Mouse (Mus musculus): ENCODE data around the gene Styx. TPM values are rescaled to one million over a fixed set of nuclear protein-coding genes. Genes with fewer than 3 reads are reported as not detected.

Gene Styx
- polyA plus RNA-seq (2015; fragmentation: Nextera tagmentation; extraction: Ambion mirVana): 44.8 and 47.8 TPM in 2 replicates

DNA sequence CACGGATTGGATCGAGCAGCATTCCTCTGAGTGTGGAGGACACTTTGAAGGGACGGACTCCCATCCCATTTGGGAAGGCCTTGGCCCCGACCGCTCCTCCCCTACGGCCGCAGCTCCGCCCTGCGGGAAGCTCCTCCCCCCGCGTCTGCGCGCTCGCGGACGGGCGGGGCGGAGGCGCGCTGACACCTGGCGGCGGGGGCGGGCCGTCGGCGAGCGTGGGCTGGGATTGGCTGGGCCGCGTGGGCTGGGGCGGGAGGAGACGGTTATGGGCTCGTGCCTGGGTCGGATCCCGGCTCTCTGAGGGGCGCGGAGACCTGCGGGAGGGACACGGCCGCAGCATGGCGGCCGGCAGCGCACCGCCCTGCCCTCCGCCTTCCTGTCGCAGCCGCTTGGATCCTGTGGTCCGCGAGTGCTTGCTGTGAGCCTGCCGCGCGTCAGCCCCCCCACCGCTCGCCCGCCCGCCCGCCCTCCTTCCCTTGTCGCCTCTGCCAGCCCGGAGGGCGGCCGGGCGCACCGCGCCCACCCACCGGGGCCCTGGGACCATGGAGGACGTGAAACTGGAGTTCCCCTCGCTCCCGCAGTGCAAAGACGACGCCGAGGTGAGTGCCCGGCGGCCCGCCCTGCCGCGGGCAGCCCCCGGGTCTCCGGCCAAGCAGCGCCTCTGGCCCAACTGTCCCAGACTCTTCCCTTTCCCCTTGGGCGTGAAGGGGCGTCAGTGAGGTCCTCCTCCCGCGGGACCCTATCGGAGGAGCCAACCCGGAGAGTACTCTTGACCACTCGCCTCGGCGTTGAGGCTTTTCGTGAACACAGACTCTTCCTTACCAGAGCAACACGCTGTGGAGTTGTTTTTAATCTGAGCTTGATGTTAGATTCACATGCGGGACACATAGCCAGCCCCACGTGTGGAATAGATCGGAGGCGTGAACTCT, at the start of gene Styx:
Styx (plus strand) TSS at position 163 of the 929 bp plus-strand sequence.
- ATAC-seq: peak; percentile 99
- peak within 1 kb of the TSS; percentile 70 for H3K4me2 ChIP-seq (ENCODE audit: low read depth, low read length)
- H3K4me1 ChIP-seq (ENCODE audit: control insufficient read depth, insufficient read depth, low read length): peaks cover 8% of the 10 kb centered on the region
- under 1% methylated on average over 69 of the region's 93 CpGs for WGBS
- peak within 1 kb of the TSS; percentile 75 for H3K4me3 ChIP-seq (ENCODE audit: low read length)
- H3K27ac ChIP-seq (ENCODE audit: low read length): peak within 1 kb of the TSS; percentile 63
- H3K36me3 ChIP-seq (ENCODE audit: control insufficient read depth, insufficient read depth, low read length): peaks cover 1% of the 10 kb centered on the region
- H3K9ac ChIP-seq (ENCODE audit: low read depth, low read length): peak within 1 kb of the TSS; percentile 84
- H3K9me3 ChIP-seq (ENCODE audit: control insufficient read depth, low read length): no peaks in the 10 kb centered on the region
- H3K27me3 ChIP-seq (replicated peaks; ENCODE audit: control insufficient read depth, insufficient read depth, low read length): no peaks in the 10 kb centered on the region

DNA sequence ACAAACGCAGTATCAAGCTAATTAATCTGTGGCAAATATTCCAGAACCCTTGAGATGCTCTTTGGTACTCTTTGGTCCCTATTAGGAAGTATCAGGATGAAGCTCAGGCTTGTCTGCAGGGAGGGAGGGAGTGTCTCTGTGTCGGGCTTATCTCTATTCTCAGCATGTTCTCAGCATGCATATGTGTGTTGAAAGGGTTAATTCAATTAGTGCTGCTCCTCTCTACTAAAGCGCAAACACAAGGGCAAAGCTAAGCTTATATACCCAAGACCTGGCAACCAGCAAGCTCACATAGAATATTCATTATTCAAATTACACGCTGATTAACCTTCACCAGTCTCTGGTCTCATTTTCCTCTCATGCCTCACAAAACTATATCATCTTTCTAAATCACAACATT, 47.0 kb upstream of the Styx start:
- no peaks in the 10 kb centered on the region for H3K27me3 ChIP-seq (replicated peaks; ENCODE audit: control insufficient read depth, insufficient read depth, low read length)
- 0 out of 2 replicates have a peak, but pooled peaks cover 5% of the 10 kb centered on the region for H3K36me3 ChIP-seq (ENCODE audit: control insufficient read depth, insufficient read depth, low read length)
- H3K4me3 ChIP-seq (ENCODE audit: low read length): no peak overlapping the region
- H3K4me1 ChIP-seq (ENCODE audit: control insufficient read depth, insufficient read depth, low read length): no peaks in the 10 kb centered on the region
- 68% methylated on average over 4 of the region's 4 CpGs for WGBS
- no peaks in the 10 kb centered on the region for H3K9me3 ChIP-seq (ENCODE audit: control insufficient read depth, low read length)
- H3K4me2 ChIP-seq (ENCODE audit: low read depth, low read length): no peak overlapping the region
- H3K9ac ChIP-seq (ENCODE audit: low read depth, low read length): no peak overlapping the region
- no peak overlapping the region for H3K27ac ChIP-seq (ENCODE audit: low read length)
- ATAC-seq: no peak

DNA sequence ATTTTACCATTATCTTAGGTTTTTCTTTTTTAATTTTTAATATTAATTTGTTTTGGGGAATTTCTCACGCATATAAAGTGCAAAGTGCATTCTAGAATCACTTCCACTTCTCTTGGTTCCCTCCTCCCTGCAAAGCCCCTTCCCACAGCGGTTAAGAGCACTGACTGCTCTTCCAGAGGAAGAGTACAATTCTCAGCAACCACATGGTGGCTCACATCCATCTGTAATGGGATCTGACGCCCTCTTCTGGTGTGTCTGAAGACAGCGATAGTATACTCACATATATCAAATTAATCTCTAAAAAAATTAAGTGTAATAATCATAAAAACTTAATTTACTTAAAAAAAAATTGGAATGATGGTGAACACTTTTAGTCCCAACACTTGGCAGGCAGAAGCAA, 46.5 kb upstream of the Styx start:
- H3K4me1 ChIP-seq (ENCODE audit: control insufficient read depth, insufficient read depth, low read length): no peaks in the 10 kb centered on the region
- no peak overlapping the region for H3K4me2 ChIP-seq (ENCODE audit: low read depth, low read length)
- no peak overlapping the region for H3K4me3 ChIP-seq (ENCODE audit: low read length)
- no peak for ATAC-seq
- whole genome bisulfite sequencing: 72% methylated on average over 4 of the region's 4 CpGs
- no peak overlapping the region for H3K9ac ChIP-seq (ENCODE audit: low read depth, low read length)
- H3K27ac ChIP-seq (ENCODE audit: low read length): no peak overlapping the region
- H3K36me3 ChIP-seq (ENCODE audit: control insufficient read depth, insufficient read depth, low read length): 0 out of 2 replicates have a peak, but pooled peaks cover 5% of the 10 kb centered on the region
- H3K9me3 ChIP-seq (ENCODE audit: control insufficient read depth, low read length): no peaks in the 10 kb centered on the region
- H3K27me3 ChIP-seq (replicated peaks; ENCODE audit: control insufficient read depth, insufficient read depth, low read length): no peaks in the 10 kb centered on the region

DNA sequence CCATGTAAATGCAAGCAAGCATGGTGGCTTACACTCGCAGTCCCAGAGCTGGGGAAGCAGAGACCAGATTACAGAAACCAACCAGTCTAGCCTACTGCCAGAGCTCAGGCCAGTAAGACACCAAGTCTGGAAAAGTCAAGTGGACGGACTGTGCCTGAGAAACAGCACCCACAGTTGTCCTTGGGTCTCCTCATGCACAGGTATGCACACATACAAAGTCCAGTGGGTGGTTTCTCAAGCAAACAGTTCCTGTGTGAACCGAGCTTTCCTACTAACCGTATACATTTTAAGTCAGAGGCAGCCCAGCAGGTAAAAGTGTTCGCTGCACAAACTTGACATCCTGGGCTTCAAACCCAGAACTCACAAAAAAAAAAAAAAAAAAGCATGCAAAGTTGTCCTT, 45.0 kb upstream of the Styx start:
- Histone ChIP-seq H3K4me2 (ENCODE audit: low read depth, low read length) (no peak overlapping the region), H3K9me3 (ENCODE audit: control insufficient read depth, low read length) (no peaks in the 10 kb centered on the region), H3K4me1 (ENCODE audit: control insufficient read depth, insufficient read depth, low read length) (no peaks in the 10 kb centered on the region), H3K9ac (ENCODE audit: low read depth, low read length) (no peak overlapping the region), H3K4me3 (ENCODE audit: low read length) (no peak overlapping the region), H3K27ac (ENCODE audit: low read length) (no peak overlapping the region), H3K27me3 (replicated peaks; ENCODE audit: control insufficient read depth, insufficient read depth, low read length) (no peaks in the 10 kb centered on the region), H3K36me3 (ENCODE audit: control insufficient read depth, insufficient read depth, low read length) (no peaks in the 10 kb centered on the region)
- 86% methylated on average over 5 of the region's 5 CpGs for WGBS
- no peak for ATAC-seq

DNA sequence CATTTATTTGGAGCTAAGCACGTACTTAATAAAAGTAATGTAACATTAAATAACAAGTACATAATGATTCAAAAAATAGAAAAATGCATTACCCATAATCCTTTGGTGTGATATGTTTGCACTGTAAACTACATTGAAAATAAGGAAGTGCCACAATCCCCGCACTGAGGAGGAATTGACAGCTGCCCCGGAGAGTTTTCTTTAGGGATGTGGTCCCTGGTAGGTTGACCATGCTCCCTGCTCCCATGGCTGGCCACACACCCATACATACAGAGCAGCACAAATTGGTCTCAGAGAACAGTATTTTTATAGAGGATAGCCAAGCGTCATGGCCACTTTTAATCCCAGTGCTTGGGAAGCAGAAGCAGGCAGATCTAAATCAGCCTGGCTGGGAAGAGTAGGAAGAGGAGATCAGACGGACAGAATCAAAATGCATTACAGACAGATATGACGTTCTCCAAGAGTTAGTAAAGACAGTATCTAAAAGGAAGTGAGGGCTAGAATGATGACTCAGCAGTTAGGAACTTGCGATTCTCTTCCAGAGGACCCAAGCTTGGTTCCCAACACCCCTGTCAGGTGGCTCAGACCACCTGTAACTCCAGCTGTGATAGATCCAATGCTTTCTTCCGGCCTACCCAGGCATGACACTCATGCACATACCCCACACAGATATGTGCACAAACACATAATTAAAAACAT, 43.1 kb upstream of the Styx start:
- WGBS: 88% methylated on average over 8 of the region's 8 CpGs
- Histone ChIP-seq H3K4me1 (ENCODE audit: control insufficient read depth, insufficient read depth, low read length) (no peaks in the 10 kb centered on the region), H3K9me3 (ENCODE audit: control insufficient read depth, low read length) (no peaks in the 10 kb centered on the region), H3K27me3 (replicated peaks; ENCODE audit: control insufficient read depth, insufficient read depth, low read length) (no peaks in the 10 kb centered on the region), H3K9ac (ENCODE audit: low read depth, low read length) (no peak overlapping the region), H3K36me3 (ENCODE audit: control insufficient read depth, insufficient read depth, low read length) (no peaks in the 10 kb centered on the region), H3K4me2 (ENCODE audit: low read depth, low read length) (no peak overlapping the region), H3K27ac (ENCODE audit: low read length) (no peak overlapping the region), H3K4me3 (ENCODE audit: low read length) (no peak overlapping the region)
- 0 out of 2 replicates have a peak, but pooled peaks have one; percentile 31 for ATAC-seq

DNA sequence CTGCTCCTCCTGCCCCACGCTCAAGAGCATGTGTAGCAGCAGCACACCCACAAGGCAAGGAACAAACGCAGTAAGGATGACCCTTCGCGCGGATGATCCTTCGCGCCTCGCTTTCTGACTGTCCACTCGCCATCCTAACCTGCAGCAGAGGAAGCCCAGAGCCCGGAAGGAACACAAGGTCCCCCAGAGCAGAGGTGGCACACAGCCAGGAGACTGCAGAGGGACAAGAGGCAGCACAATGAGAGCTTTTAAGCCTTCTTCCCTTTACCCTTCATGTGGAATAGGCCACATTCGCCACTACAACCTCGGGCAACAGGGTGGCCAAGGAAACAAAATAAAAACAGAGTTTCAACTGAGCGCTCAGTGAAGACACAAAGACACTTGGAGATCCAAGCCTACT, 41.2 kb upstream of the Styx start:
- Histone ChIP-seq H3K9me3 (ENCODE audit: control insufficient read depth, low read length) (no peaks in the 10 kb centered on the region), H3K27ac (ENCODE audit: low read length) (no peak overlapping the region), H3K4me1 (ENCODE audit: control insufficient read depth, insufficient read depth, low read length) (no peaks in the 10 kb centered on the region), H3K4me2 (ENCODE audit: low read depth, low read length) (no peak overlapping the region), H3K27me3 (replicated peaks; ENCODE audit: control insufficient read depth, insufficient read depth, low read length) (no peaks in the 10 kb centered on the region), H3K4me3 (ENCODE audit: low read length) (no peak overlapping the region), H3K9ac (ENCODE audit: low read depth, low read length) (no peak overlapping the region), H3K36me3 (ENCODE audit: control insufficient read depth, insufficient read depth, low read length) (no peaks in the 10 kb centered on the region)
- no peak for ATAC-seq
- WGBS: 91% methylated on average over 13 of the region's 13 CpGs

DNA sequence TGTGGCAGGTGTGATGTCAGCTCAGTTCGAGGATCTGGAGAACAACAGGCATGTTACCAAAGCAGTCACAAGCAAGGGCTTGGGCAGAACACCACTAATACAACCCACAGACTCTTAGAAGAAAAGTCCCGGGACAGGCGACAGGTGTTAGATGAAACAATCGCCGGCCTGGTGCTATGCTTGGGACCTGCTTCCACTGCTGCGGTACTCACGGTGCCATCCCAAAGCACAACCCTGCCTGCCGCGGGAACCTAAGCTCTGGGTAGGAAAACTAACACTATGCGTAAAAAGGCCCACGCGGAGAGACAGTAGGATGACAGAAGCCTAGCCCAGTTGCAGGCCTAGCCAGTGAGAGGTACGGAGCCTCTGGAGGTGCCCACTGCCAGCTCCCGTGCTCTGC, 40.8 kb upstream of the Styx start:
- Histone ChIP-seq H3K36me3 (ENCODE audit: control insufficient read depth, insufficient read depth, low read length) (no peaks in the 10 kb centered on the region), H3K9ac (ENCODE audit: low read depth, low read length) (no peak overlapping the region), H3K4me1 (ENCODE audit: control insufficient read depth, insufficient read depth, low read length) (no peaks in the 10 kb centered on the region), H3K4me2 (ENCODE audit: low read depth, low read length) (no peak overlapping the region), H3K27ac (ENCODE audit: low read length) (no peak overlapping the region), H3K27me3 (replicated peaks; ENCODE audit: control insufficient read depth, insufficient read depth, low read length) (no peaks in the 10 kb centered on the region), H3K9me3 (ENCODE audit: control insufficient read depth, low read length) (no peaks in the 10 kb centered on the region), H3K4me3 (ENCODE audit: low read length) (no peak overlapping the region)
- no peak for ATAC-seq
- 92% methylated on average over 14 of the region's 14 CpGs for WGBS

DNA sequence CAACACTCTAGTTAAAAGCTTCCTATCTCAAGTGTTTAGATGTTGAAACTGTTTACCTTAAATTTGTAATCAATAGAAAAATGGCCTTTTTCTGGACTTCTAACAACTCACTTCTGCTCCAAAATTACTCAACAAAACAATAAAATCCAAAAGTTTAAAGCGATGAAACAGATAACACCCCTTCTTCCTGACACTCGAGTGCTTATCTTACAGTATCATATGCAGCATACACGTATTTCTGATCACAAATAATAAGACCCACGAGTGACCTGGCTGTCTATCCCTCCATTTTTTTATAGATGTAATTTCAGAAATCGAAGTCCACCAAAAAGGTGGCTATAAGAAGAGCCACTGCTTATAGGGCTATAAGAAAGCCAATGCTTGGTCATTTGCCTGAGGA, 34.0 kb upstream of the Styx start:
- Histone ChIP-seq H3K9ac (ENCODE audit: low read depth, low read length) (peak overlapping the region; percentile 93), H3K9me3 (ENCODE audit: control insufficient read depth, low read length) (no peaks in the 10 kb centered on the region), H3K27ac (ENCODE audit: low read length) (no peak overlapping the region), H3K27me3 (replicated peaks; ENCODE audit: control insufficient read depth, insufficient read depth, low read length) (no peaks in the 10 kb centered on the region), H3K4me2 (ENCODE audit: low read depth, low read length) (peak overlapping the region; percentile 73), H3K4me3 (ENCODE audit: low read length) (peak overlapping the region; percentile 94), H3K4me1 (ENCODE audit: control insufficient read depth, insufficient read depth, low read length) (peaks cover 13% of the 10 kb centered on the region), H3K36me3 (ENCODE audit: control insufficient read depth, insufficient read depth, low read length) (no peaks in the 10 kb centered on the region)
- 69% methylated on average over 5 of the region's 5 CpGs for WGBS
- no peak for ATAC-seq

DNA sequence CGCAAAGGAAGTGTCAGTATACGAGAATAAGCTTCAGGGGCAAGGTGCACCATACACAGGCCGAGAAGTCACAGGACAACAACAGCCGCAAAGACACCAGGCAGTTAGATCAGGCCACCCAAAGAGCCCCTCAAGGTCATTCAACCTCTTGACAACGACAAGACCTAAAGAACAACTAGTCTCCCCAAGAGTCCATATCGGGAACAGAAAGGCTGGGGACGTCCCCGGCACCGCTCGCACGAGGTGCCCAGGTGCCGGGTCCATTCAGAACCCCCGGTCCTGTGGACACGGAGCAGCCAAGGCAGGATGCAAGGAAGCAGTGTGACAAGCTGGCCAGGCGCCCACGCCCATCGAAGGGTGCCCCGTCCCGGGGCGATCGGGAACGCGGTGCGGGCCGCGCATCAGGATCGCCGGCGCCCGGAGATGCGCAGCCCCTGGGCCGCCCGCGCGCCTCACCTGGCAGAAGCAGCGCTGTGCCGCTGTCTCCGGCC, 32.9 kb upstream of the Styx start:
- H3K9ac ChIP-seq (ENCODE audit: low read depth, low read length): peak overlapping the region; percentile 93
- H3K27me3 ChIP-seq (replicated peaks; ENCODE audit: control insufficient read depth, insufficient read depth, low read length): no peaks in the 10 kb centered on the region
- H3K27ac ChIP-seq (ENCODE audit: low read length): peak overlapping the region; percentile 97
- WGBS: under 1% methylated on average over 34 of the region's 38 CpGs
- no peaks in the 10 kb centered on the region for H3K9me3 ChIP-seq (ENCODE audit: control insufficient read depth, low read length)
- ATAC-seq: peak; percentile 13; the same call in 1 of the 2 replicates
- no peaks in the 10 kb centered on the region for H3K36me3 ChIP-seq (ENCODE audit: control insufficient read depth, insufficient read depth, low read length)
- peak overlapping the region; percentile 94 for H3K4me3 ChIP-seq (ENCODE audit: low read length)
- H3K4me1 ChIP-seq (ENCODE audit: control insufficient read depth, insufficient read depth, low read length): peaks cover 16% of the 10 kb centered on the region
- peak overlapping the region; percentile 73 for H3K4me2 ChIP-seq (ENCODE audit: low read depth, low read length)
